Mouse (Mus musculus) CH12F3 (cell line): Measurements from ENCODE around the gene Ubr1.
"Not testable (repeated sequence)": the region's sequence is repeated elsewhere in the genome, so short reads cannot be mapped to it uniquely, and the experiment has no call there.

Source experiments
- in situ Hi-C: fragments of 300-500 bp; cut with MboI; formaldehyde crosslinking; loops from 2 replicates; pipeline ENCODE4 v1.14.3; 2020; ENCODE audit warnings: low sequenced_read_pairs

The Ubr1 gene

DNA sequence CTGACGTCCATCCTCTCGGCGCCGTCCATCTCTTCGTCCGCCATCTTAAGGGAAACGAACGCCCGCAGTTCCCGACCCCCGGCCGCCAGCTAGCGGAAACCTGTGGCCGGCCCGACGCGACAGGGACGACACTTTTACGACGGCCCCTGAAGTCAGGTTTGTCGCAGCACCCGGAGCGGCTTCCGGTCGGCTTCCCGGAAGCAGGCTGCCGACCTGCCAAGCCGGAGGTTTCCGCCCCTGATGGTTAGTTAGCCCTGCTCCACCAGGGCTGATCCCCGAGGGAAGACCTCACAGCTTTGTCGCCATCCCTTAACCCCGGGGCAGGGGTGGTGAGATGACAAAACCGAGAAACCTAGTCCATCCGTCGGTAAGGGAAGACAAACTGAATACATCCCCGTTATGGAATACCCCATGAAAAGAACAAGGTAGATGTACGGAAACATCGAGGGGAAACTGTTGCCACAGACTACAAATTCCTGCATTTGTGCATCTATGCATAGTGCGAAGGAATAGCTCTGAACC, at the start of gene Ubr1:
Gene Ubr1, minus strand, starts transcription at position 157 of the 522 bp plus-strand sequence.
- in situ Hi-C loops: no loop called here

DNA sequence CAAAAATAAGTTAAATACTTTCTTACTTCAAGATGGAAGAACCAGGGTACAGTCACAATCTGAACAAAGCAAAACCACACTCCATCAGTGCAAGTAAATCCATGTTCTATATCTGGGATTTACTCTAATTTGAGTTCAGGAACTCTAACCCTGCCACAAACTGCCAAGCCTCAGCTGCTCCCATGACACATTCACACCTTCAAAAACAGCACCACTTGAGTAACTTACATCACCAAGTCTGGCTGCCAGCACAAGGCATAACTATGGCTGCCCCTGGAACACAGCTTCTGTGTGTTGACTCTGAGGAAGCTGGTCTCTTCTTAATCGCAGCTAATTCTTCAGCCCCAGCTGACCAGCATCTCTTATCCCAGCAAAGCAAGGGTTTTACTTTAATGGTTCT, 46.6 kb upstream of the Ubr1 start:
- in situ Hi-C loops: no loop called here

DNA sequence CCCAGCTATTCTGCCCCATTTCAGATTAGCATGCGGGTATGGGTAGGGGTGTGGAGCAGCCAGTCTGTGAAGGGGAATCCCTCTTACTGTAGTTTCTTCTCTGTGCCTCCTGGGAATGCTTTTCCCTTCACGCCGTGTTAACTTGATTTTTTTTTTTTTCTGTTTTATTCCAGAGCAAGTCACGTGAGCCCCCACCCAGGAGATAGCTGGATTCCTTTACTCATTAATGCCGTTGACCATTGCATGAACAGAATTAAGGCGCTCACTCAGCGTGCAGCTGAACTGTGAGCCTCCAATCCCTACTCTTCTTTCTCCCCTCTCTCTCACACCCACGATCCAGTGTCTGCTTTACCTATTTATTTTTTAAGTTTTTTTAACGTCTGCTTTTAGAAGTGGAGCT, 45.7 kb upstream of the Ubr1 start:
- in situ Hi-C loops: no loop called here

DNA sequence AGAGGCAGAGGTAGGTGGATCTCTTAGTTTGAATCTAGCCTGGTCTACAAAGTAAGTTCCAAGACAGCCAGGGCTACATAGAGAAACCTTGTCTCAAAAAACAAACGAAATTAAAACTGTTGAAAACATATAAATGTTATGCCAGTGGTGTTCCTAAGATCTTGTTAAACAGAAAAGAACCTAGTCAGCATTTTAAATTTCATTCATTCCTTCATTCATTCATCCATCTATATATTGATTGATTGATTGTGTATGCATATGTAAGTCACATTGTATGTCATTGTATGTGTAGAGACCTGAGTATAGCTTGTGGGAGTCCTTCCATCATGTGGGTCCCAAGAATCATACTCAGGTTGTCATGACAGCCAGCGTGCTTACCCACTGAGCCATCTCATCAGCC, 45.0 kb upstream of the Ubr1 start:
- in situ Hi-C loops: no loop called here

DNA sequence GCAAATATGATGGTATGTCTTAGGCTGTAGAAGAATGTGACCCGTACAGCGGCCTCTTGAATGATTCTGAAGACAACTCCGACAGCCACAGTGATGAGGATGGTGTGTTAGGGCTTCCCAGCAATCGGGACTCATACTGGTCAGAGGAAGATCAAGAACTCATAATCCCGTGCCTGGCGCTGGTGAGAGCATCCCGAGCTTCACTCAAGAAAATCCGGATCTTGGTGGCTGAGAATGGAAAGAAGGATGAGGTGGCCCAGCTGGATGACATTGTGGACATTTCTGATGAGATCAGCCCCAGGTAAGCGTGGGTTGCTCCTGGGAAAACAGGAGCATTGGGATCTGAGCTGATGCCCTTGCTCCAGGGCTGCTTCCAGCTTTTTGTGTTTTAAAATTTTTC, 42.2 kb upstream of the Ubr1 start:
- in situ Hi-C loops: no loop called here

DNA sequence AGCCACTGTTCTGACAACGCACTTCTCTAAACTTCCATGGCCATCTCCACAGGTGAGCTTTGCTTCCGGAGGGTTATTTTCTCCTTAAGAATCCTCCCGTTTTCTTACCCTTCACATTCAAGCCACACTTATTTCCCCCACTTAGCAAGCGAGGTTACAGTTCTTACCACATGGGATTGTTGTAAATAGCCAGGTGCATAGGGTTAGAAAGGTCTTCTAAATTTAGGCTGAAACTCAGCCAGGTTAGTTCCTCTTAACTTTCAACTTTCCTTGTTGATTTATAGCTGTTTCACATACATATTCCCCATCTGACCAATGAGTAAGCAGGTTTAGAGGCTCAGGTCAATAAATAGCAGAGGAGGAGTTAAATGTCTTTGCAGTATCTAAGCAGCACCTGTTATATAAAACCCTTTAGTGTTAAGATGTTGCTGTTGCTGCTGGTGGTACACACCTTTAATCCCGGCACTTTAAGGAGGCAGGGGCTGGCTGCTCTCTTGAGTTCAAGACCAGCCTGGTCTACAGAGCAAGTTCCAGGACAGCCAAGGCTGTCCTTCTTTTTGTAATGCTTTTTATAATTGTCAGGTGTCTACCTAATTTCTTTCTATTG, 38.7 kb upstream of the Ubr1 start:
- in situ Hi-C loops: no loop called here

DNA sequence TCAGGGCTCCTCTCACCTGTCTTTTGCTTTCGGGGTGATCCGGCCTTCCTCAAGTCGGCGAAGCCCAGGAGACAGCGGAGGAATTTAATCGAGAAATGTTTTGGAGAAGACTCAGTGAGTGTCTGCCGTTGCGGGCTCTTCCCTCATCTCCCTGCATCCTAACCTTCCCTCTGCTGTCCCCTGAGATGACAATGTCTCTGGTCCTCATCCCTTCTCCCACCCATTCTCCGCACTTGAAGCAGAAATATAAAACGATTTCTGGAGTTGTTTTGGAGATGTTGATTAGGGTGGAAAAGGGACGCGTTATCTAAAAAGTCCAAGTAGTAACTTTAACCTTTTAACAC, 38.1 kb upstream of the Ubr1 start:
- in situ Hi-C loops: no loop called here

DNA sequence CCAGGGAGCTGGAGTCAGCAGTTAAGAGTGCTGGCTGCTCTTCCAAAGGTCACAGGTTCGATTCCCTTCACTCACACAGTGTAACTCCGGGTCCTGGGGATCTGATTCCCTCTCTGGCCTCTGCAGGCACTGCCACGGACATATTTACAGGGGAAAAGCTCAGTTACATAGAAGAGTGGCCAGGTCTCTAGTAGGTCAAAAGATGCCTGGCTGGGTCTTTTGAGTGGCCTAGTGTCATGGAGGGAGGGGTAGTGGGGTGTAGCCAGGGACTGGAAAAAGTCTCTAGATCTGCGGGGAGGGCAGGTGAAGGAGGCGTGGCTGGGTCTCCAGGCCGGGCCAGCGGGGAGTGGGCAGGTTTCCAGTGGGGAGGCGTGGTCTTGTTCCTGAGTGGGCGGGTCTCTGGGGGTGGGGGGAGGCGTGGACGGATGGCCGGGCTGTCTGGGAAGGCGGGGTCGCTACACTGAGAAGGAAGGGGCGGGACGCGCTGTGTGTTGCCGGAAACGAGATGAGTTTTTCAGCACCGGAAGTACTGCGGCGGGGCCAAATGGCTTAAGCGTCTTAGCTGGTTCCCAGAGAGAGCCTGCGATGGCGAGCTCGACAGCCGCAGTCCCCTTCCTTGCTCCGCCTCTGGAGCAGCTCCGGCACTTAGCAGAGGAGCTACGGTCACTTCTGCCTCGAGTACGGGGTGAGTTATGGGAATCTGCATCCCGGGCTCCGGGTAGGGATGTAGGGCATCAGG, 37.6 kb upstream of the Ubr1 start, which contains the start of gene Ccndbp1:
Gene Ccndbp1, plus strand, starts transcription at position 479 of the 739 bp plus-strand sequence.
- in situ Hi-C loops: no loop called here

DNA sequence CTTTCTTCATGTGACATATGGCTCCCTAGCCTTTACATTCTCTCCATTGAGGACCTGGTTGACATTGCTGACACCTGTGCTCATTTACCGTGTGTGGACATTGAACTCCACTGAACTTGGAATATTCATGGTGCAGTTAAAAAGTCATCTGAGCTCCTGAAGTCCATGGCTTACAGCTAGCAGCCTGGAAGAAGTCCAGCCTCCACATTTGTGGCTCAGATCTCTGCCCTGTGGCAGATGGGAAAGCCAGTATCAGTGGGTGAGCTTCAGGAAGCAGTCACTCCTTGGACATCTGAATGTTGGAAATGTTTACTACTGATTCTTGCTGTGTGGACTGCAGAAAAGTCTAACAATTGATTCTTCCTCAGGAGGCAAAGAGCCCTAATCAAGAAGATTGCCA, 36.5 kb upstream of the Ubr1 start:
- in situ Hi-C loops: no loop called here

DNA sequence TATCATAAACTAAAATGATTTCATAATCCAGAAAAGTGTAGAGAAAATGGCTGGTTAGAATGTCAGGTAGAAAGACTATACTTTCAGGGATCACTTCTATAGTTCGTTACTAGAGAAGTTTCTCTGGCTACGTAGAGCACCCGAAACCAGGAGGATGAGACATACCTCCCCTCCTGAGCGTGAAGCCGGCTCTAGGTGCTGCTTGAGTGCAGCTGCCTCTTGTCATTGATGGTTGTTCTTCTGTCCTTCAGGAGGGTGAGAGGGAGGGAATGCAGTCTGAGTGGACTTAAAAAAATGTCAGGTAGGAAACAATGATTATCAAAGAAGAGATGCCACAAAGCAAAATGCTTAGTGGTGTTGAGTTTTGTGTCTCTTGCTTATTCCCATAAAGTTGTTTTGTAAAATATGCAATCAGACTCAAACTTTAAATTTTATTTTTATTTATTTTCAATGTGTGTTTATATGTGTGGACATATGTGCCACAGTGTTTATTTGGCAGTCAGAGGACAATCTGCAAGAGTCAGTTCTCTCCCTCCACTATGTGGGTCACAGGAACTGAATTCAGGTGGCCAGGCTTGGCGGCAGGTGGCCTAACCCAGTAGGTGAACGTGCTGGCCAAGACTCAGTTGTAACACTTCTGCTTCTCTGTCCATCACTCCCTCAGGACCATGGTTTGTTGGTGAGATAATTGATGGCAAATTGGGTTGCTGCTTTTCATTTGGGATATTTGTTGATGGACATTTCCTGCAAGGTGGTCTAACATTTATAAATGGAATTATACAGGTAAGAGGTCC, 33.7 kb upstream of the Ubr1 start:
- in situ Hi-C loops: no loop called here

DNA sequence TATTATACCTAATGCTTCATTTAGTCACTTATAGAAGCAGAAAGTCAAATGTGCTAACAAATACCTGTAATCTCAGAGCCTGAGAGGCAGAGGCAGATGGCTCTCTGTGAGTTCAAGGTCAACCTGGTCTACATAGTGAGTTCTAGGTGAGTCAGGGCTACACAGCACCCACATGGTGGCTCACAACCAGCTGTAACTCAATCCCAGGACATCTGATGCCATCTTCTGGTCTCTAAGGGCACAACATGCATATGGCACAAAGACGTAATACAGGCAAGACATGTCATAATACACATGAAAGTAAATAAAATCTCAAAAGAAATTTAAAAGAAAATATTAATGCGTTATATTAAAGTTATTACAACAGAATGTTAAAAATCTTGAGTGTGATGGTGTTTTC, 33.1 kb upstream of the Ubr1 start:
- in situ Hi-C loops: no loop called here

DNA sequence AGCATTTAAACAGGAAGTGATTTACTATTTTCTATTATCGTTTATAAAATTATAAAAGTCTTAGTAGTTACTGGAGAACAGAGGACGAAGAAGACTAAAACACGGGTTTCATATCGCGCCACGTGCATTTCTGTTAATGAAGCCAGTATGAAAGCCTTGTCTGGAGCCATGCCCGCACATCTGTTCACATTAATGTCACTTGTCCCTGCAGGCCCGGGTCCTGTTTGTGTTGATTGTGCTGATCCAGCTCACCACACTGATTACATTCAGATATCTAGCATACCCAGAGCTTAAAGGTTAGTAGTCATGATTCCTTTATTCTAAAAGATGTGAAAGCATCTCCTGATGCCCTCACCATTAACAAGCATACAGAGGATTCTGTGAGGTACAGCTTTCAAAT, 28.3 kb upstream of the Ubr1 start:
- in situ Hi-C loops: no loop called here

DNA sequence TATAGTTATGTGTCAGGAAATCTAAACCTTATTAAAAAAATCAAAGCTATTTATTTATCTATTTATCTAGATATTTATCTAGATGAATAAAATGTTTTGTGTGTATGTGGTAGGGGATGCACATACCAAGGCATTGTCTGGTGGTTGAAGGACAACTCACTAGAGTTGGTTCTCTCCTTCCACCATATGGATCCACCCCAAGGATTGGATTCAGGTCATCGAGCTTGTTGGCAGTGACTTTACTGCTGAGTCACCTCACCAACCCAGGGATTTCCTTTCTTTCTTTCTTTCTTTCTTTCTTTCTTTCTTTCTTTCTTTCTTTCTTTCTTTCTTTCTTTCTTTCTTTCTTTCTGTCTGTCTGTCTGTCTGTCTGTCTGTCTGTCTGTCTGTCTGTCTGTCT, 26.1 kb upstream of the Ubr1 start:
- in situ Hi-C loops: not testable (repeated sequence)

DNA sequence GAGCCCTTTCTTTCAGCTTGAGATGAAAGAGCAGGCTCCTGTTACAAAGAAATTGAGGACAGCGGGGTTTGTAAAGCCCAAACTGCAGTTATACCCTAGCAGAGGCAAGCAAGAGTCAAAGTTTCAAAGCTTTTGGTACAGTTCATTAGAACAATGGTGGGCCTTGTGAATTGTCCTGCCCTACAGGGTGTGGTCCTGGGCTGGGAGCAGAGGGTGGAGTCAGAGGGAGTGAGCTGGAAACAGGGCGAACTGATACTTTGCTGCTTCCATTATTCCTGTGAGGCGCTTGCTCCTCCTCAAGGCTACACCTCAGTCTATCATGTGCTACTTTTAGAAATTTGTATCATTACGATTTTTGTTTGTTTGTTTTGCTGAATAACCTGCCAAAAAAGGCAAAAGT, 20.7 kb upstream of the Ubr1 start:
- in situ Hi-C loops: no loop called here

DNA sequence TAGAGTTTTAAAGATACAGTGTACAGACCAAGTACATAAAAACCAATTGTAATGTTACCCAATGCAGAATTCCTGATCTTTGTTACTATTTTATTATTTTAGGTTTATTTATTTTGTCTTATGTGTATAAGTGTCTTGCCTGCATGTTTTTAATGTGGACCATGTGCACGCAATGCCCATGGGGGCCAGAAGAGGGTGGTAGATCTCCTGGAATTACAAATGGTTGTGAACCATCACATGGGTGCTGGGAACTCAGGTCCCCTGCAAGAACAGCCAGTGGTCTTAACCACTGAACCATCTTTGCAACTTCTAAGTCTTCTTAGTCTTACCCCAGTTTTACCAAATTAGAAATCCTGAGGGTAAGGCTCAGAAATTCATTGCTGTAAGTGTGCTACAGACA, 14.7 kb upstream of the Ubr1 start:
- in situ Hi-C loops: no loop called here

DNA sequence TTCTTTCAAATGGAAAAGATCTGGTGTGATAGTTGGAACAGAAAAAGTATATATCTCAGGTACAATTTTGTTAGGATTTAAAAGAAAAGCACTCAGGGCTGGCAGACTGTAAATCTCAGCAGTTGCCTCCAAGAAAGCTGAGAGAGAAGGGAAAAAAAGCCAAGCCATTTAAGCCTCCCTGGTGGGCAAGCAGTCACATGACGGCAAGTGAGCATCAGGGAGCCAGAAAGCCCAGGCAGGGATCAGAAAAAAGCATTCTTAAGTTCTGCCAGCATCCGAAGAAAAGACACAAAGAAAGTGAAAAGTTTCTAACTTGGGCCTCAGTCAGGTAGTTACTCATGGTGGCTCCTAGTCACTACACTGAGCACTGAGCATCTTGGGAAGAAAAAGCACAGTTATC, 13.1 kb upstream of the Ubr1 start:
- in situ Hi-C loops: no loop called here

DNA sequence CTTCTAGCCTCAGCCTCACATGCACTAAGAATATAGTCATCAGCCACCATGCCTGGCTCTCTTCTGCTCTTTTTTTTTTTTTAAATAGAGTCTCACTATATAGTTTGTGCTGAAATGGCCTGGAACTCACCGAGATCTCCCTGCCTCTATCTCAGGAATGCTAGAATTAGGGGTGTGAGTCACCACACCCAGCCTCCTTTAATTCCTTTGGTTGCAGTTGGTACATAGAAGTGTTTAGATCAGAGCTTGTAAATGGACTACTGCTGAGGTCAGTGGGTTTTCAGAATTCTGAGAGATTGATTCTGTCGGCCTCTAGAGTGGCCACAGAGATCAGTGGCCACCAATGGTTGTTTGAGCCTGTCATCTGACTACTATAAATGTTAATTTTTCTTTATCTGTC, 10.3 kb upstream of the Ubr1 start:
- in situ Hi-C loops: no loop called here

DNA sequence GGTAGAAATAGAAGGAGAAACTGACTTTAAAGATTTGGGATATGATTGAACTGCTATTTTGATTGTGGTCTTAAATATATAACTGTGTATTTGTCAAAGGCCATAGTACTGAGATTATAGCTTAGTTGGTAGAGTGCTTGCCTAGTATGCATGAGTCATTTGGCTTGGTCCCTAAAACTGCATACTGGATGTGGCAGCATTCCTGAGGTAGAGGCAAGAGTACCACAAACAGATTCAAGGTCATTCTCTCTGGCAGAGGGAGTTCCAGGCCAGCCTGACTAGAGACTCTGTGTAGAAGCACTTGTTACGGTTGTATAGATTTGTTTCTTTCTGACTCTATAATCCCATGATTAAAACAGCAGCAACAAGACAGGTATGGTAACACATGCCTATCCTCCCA, 9.3 kb upstream of the Ubr1 start:
- in situ Hi-C loops: no loop called here

DNA sequence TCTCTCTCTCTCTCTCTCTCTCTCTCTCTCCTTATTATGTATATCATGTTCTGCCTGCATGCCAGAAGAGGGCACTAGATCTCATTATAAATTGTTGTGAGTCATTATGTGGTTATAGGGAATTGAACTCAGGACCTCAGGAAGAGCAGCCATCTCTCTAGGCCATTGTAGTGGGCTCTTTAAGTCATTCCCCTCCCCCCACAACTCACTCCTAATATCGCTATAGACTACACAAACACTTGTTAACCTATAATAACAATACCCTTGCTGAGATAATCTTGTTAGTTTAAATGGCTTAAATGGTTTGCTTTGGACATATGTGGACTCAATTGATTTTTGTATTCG, 8.2 kb upstream of the Ubr1 start:
- in situ Hi-C loops: no loop called here

DNA sequence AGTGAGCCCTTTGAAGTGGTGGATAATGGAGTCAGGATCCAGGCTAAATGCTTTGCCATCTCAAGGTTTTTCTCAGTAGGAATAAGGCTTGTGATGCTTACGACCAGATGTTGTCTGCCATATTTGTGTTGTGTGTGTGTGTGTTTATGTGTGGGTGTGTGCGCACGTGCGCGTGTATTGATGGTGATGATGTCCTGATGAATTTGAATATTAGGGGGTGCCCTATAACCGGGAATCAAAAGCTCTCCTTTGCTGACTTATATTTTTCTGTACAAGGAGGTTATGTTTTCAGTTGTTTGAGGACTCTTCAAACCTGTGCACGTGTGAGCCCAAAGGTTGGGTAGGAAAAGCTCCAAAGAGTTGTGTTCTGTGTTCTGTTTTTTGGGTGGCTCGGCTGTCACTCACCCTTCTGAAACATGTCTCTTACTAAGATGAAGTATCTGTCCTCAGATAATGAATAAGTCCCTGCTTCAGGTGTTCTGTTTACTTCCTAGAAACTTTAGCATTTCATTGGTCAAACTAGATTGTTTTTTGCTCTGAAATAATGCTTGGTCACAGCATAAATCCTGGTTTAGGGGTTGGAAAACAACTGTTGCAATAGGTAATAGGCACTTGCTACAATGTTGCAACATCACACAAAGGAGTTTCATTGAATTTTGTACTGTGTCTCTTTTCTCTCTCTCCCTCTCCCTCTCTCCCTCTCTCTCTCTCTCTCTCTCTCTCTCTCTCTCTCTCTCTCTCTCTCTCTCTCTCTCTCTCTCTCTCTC, 7.6 kb upstream of the Ubr1 start:
- in situ Hi-C loops: no loop called here
